Mouse (Mus musculus) heart, postnatal 0 days (tissue): ENCODE measurements around the gene Rufy1. TPM values are rescaled to one million over a fixed set of nuclear protein-coding genes. Genes with fewer than 3 reads are reported as not detected.
"Not testable (repeated sequence)": the region's sequence is repeated elsewhere in the genome, so short reads cannot be mapped to it uniquely, and the experiment has no call there.

ENCODE experiments used
- ATAC-seq: fragments of 200-750 bp; cut with Nextera tagmentation; 2 replicates; pipeline ENCODE4 v1.8.0; 2017; ENCODE audit warnings: low read depth, moderate number of reproducible peaks, moderate library complexity; ENCODE audit not compliant: insufficient read depth
- DNase-seq: peaks from one replicate; pipeline ENCODE4 v3.0.0-alpha.2; 2016; ENCODE audit warnings: low spot score
- H3K27ac ChIP-seq: fragments of 300-500 bp; sonication (generic); 2 replicates; pipeline ENCODE4 v1.5.1; 2014; ENCODE audit warnings: low read depth, mild to moderate bottlenecking
- H3K27me3 ChIP-seq: fragments of 300-500 bp; sonication (generic); 2 replicates; pipeline ENCODE4 v1.6.1; 2014; ENCODE audit warnings: low read length, mixed read lengths; ENCODE audit not compliant: control insufficient read depth, insufficient read depth
- H3K36me3 ChIP-seq: fragments of 300-500 bp; sonication (generic); replicated peaks from 2 replicates; pipeline ENCODE4 v1.6.1; 2014; ENCODE audit warnings: low read length, mixed read lengths; ENCODE audit not compliant: control insufficient read depth, insufficient read depth
- H3K4me1 ChIP-seq: fragments of 300-500 bp; sonication (generic); 2 replicates; pipeline ENCODE4 v1.6.1; 2014; ENCODE audit warnings: antibody characterized with exemption; ENCODE audit not compliant: control insufficient read depth, insufficient read depth
- H3K4me2 ChIP-seq: fragments of 300-500 bp; sonication (generic); 2 replicates; pipeline ENCODE4 v1.6.1; 2014; ENCODE audit warnings: low read depth, mild to moderate bottlenecking, low read length, moderate library complexity
- H3K4me3 ChIP-seq: fragments of 300-500 bp; sonication (generic); 2 replicates; pipeline ENCODE4 v1.5.1; 2014; ENCODE audit warnings: low read depth, low read length
- H3K9ac ChIP-seq: fragments of 300-500 bp; sonication (generic); replicated peaks from 2 replicates; pipeline ENCODE4 v1.6.1; 2014; ENCODE audit warnings: low read depth, low read length, mixed read lengths
- H3K9me3 ChIP-seq: fragments of 300-500 bp; sonication (generic); replicated peaks from 2 replicates; pipeline ENCODE4 v1.6.1; 2016; ENCODE audit warnings: low read length; ENCODE audit not compliant: control insufficient read depth
- CTCF ChIP-seq: IDR thresholded peaks from 2 replicates; pipeline ENCODE4 v1.5.1; 2016; ENCODE audit warnings: antibody characterized with exemption, control low read depth, low read depth
- EP300 ChIP-seq: IDR thresholded peaks from 2 replicates; pipeline ENCODE4 v1.6.1; 2016; ENCODE audit warnings: antibody characterized with exemption, low read depth
- WGBS: fragments of 180-500 bp; shearing (Covaris S2); extraction: QIAGEN DNeasy Blood & Tissue Kit; methylation state at CpG from one replicate; pipeline ENCODE4 v1.1.7; 2014; 5-methylcytosine and 5-hydroxymethylcytosine counted together
- polyA plus RNA-seq: library from polyadenylated mRNA; unstranded; fragments of >200 nt; fragmentation: Nextera tagmentation; extraction: Ambion mirVana; gene quantifications from 2 replicates; pipeline ENCODE4 v1.2.1, GENCODE M21; 2015
- total RNA-seq: library from RNA; depleted of rRNA; stranded (reverse); fragments of >200 nt; gene quantifications from 2 replicates; pipeline ENCODE4 v1.2.3, GENCODE M21; 2014; ENCODE audit warnings: low replicate concordance

Rufy1 gene
- total and polyA plus RNA-seq, 2 experiments from 2014 or later, result 22.8 to 29.2 TPM

DNA sequence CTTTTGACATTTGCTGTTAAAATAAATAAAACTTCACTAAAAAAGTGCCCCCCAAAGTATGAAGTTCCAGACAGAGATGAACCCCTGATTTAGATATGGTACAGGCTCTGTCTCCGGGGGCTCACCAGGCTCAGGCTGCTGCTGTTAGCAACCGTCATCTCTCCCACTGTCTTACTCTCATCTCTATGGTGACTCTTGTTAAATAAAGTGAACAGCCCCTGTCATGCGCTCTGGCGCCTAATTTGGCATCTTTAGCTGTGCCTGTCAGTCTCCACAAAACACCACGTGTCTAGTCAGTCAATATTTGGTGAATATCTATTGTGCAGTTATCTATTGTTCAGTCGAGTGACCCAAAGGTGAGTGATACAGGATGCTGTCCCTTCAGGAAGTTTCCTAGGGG lies 24.0 kb upstream of the Rufy1 start:
- H3K36me3 ChIP-seq, result no peaks in the 10 kb centered on the region
- no peak overlapping the region for H3K9ac ChIP-seq
- 58% methylated on average over 6 of the region's 6 CpGs for WGBS
- ATAC-seq, result no peak
- peaks cover 3% of the 10 kb centered on the region; the same call in 1 of the 2 replicates for H3K4me1 ChIP-seq
- H3K9me3 ChIP-seq, result no peaks in the 10 kb centered on the region
- TF ChIP-seq EP300, result no peak
- TF ChIP-seq CTCF, result no peak
- no peak overlapping the region for H3K4me2 ChIP-seq
- H3K4me3 ChIP-seq, result no peak overlapping the region
- DNase-seq, result no peak
- H3K27ac ChIP-seq, result no peak overlapping the region
- H3K27me3 ChIP-seq, result peaks cover 4% of the 10 kb centered on the region; the same call in 1 of the 2 replicates

- no peak for TF ChIP-seq EP300
- Histone ChIP-seq H3K27me3 (no peaks in the 10 kb centered on the region), H3K4me2 (no peak overlapping the region), H3K9me3 (no peaks in the 10 kb centered on the region), H3K9ac (no peak overlapping the region), H3K4me3 (no peak overlapping the region), H3K4me1 (no peaks in the 10 kb centered on the region), H3K36me3 (no peaks in the 10 kb centered on the region), H3K27ac (no peak overlapping the region)
- DNase-seq (no peak), ATAC-seq (no peak)
- WGBS, result 73% methylated on average over 9 of the region's 9 CpGs
Measured at GRCm38 (mm10) chr11:50450236-50450635, 19.3 kb upstream of the Rufy1 start.

DNA sequence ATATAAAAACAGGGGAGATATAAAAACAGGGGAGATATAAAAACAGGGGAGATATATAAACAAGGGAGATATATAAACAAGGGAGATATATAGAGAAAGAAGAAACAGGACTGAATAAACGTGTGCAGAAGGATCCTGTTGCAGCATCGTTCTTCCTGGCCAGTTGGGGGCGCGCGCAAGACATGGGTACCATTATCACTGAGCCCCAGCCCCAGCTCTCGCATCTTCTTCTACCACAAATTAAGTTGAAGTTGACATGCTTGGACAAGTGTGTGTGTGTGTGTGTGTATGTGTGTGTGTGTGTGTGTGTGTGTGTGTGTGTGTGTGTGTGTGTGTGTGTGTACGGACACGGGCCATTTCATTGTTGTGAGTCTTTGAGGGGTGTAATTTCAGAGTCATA lies 17.2 kb upstream of the Rufy1 start:
- not testable (repeated sequence) for ATAC-seq, H3K27me3 ChIP-seq, H3K4me1 ChIP-seq, H3K4me3 ChIP-seq, H3K27ac ChIP-seq, DNase-seq, H3K9ac ChIP-seq, H3K9me3 ChIP-seq, H3K4me2 ChIP-seq, H3K36me3 ChIP-seq
- WGBS, result 57% methylated on average over 8 of the region's 8 CpGs
- peak; percentile 32 for TF ChIP-seq CTCF

DNA sequence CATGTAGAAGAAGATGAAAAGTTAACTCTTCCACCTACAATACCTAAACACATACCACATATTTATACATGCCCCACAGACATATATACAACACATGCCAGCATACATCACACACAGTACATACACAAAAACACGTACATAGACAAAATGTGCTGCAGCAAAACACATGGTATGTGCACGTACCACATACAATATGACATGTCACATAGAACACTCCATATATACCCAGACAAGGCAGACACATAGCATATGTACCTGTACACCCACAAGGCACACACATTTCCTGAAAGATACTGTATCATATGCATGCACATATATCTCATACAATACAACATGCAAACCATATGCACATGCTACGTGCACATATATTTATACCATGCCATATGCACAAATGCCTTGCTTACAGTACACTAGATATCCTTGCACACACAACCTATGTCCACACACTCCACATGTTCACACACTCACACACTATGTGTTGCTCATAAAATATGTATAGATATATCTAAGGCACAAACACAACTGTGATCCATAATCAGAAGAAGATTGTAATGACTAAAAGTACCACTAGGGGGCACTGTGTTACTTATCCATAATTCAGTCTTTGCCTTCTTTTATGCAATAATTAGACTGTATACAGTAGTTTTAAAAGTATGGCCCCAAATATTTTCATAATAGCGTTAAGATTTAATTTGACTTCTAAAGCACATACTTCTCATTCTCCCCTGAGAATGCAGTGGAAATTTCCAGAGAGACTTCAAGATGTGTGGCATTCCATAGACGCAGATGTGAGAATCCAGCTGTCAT lies 12.5 kb upstream of the Rufy1 start:
- TF ChIP-seq EP300 (no peak), CTCF (peak; percentile 69)
- DNase-seq, result peak; percentile 18
- no peak overlapping the region for H3K9ac ChIP-seq
- WGBS, result 69% methylated on average over 5 of the region's 5 CpGs
- no peaks in the 10 kb centered on the region for H3K36me3 ChIP-seq
- H3K27ac ChIP-seq, result no peak overlapping the region
- no peaks in the 10 kb centered on the region for H3K4me1 ChIP-seq
- H3K9me3 ChIP-seq, result no peaks in the 10 kb centered on the region
- no peaks in the 10 kb centered on the region for H3K27me3 ChIP-seq
- H3K4me2 ChIP-seq, result no peak overlapping the region
- ATAC-seq, result no peak
- H3K4me3 ChIP-seq, result no peak overlapping the region

GRCm38 (mm10) chr11:50441637-50442036 lies 10.7 kb upstream of the Rufy1 start:
- DNase-seq, result no peak
- WGBS, result 61% methylated on average over 9 of the region's 9 CpGs
- Histone ChIP-seq H3K27me3 (no peaks in the 10 kb centered on the region), H3K4me2 (no peak overlapping the region), H3K9me3 (no peaks in the 10 kb centered on the region), H3K36me3 (no peaks in the 10 kb centered on the region), H3K9ac (no peak overlapping the region), H3K27ac (no peak overlapping the region), H3K4me3 (no peak overlapping the region), H3K4me1 (no peaks in the 10 kb centered on the region)
- TF ChIP-seq CTCF (no peak), EP300 (no peak)
- ATAC-seq, result no peak

- 73% methylated on average over 6 of the region's 6 CpGs for WGBS
- ATAC-seq, result no peak
- no peak overlapping the region for H3K9ac ChIP-seq
Measured at GRCm38 (mm10) chr11:50440691-50441090, 9.8 kb upstream of the Rufy1 start.

More at GRCm38 (mm10) chr11:50440691-50441090, 9.8 kb upstream of the Rufy1 start:
- no peak for TF ChIP-seq CTCF
- H3K4me2 ChIP-seq, result no peak overlapping the region
- no peaks in the 10 kb centered on the region for H3K27me3 ChIP-seq
- no peaks in the 10 kb centered on the region for H3K36me3 ChIP-seq
- no peaks in the 10 kb centered on the region for H3K9me3 ChIP-seq
- no peak overlapping the region for H3K4me3 ChIP-seq
- DNase-seq, result no peak
- H3K27ac ChIP-seq, result no peak overlapping the region
- no peaks in the 10 kb centered on the region for H3K4me1 ChIP-seq
